Mouse (Mus musculus): ENCODE measurements at regions not wholly inside any gene's neighbourhood (a gene's known extent, or its start where the extent isn't known, plus 50 kb on each side); places are given as distances from the start of the nearest gene placed in this dataset.

DNA sequence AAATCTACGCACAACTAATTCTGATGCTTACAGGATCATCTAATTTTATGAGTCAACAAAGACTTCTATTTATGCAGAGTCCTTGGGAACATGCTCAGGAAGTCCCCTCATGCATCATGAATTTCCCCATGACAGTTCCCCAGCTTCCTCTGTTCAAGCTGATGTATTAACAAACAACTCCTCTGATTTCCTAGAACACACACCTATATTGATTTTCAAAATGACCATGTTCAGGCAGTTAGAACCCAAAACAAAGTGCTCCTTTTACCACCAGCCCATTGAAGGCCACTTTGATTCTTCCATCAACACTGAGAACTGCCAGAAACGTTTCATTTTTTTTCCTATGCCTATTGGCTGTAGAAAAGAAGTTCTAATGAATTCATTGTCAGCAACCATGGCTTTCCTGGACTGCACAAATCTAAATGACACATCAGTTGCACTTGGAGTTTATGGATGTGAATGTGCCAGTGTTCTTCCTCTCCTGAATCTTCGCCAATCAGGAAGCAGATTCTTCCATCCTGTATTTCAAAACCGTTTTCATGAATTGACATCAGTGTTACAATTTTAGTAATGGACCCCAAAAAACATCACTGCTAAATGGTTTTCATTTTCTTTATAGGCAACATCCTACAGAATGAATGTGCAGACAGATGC is 1435.3 kb upstream of the Gm12353 start:
- peak; percentile 27 for ATAC-seq (ENCODE audit: low TSS enrichment)

DNA sequence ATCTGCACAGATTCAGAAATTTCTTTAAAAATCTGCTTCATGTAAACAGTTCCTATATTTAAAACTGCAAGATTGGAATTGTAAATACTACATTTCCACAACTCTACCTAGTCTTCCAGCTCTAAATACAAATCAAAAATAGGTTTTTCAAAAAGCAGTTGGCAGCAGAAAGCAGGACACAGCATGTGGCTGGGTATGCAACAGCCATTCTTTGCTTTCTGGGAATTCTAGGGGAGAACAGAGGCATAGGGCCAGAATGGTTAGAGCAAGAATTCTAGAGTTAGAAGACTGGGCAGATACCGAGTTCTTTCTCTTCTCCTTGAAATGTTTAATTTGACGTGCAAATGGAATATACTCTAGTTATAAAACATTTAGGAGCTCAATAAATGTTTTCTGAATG is 1434.4 kb upstream of the Gm12353 start:
- ATAC-seq (ENCODE audit: low TSS enrichment): 0 out of 2 replicates have a peak, but pooled peaks have one; percentile 69

DNA sequence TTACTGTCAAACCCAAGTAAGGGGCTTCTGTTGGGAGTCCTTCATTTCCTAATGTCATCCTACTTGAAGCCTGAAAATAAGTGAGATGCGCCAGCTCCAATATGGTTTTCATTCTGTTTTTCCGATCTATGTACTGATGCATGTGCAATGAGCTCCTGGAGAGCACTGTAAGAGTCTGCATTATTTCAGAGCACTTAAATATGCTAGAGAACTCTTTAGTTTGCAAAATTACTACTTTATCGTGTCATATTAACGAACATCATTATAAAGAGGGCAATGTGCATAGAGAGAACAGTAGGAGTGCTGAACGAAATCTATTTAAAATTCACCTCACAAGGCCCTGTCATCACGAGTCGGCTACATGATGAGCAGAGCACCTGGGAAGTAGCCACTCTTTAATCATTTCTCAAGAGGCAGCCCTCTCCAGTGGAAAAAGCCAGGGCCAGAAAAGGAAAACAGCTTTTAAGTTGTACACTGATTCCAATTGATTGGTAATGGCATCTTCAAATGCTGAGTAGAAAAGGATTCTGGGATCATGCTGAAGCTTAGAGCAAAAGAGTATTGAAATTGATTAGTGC is 1424.3 kb upstream of the Gm12353 start:
- no peak for ATAC-seq (ENCODE audit: low TSS enrichment)

All from frontal cortex, adult (tissue).